Mouse (Mus musculus): ENCODE results near the gene Cdh11. TPM values are rescaled to one million over a fixed set of nuclear protein-coding genes. Genes with fewer than 3 reads are reported as not detected.

Gene Cdh11
- polyA plus RNA-seq, 2 experiments = 178 to 245 TPM

- no peaks in the 10 kb centered on the region for H3K9me3 ChIP-seq (ENCODE audit: control insufficient read depth, low read length)
- no peak overlapping the region for H3K9ac ChIP-seq (ENCODE audit: low read depth, low read length, severe bottlenecking)
- no peak for TF ChIP-seq POLR2A (IDR thresholded peaks at IDR 0.05; ENCODE audit: borderline replicate concordance, extremely low read depth, insufficient read depth, insufficient read length)
- peaks cover 46% of the 10 kb centered on the region for H3K36me3 ChIP-seq (ENCODE audit: control insufficient read depth, insufficient read depth, low read length)
- ATAC-seq (ENCODE audit: low FRiP score, low read depth) = no peak
- no peak overlapping the region for H3K4me3 ChIP-seq (replicated peaks; ENCODE audit: low read length)
- DNase-seq (ENCODE audit: low spot score) = no peak
- no peaks in the 10 kb centered on the region for H3K27me3 ChIP-seq (ENCODE audit: control insufficient read depth, insufficient read depth, low read length)
- no peak overlapping the region for H3K27ac ChIP-seq (replicated peaks; ENCODE audit: low read depth, low read length)
- H3K4me2 ChIP-seq (replicated peaks; ENCODE audit: low read depth, low read length, severe bottlenecking) = no peak overlapping the region
- WGBS = 93% methylated on average over 2 of the region's 2 CpGs
- peaks cover 22% of the 10 kb centered on the region for H3K4me1 ChIP-seq (ENCODE audit: control insufficient read depth, insufficient read depth, low read length)
These were observed 14.0 kb downstream of the Cdh11 start for GRCm38 (mm10) chr8:102771456-102771855.

GRCm38 (mm10) chr8:102753839-102754238, 31.6 kb downstream of the Cdh11 start:
- peaks cover 28% of the 10 kb centered on the region for H3K36me3 ChIP-seq (ENCODE audit: control insufficient read depth, insufficient read depth, low read length)
- no peaks in the 10 kb centered on the region for H3K9me3 ChIP-seq (ENCODE audit: control insufficient read depth, low read length)
- no peak for TF ChIP-seq POLR2A (IDR thresholded peaks at IDR 0.05; ENCODE audit: borderline replicate concordance, extremely low read depth, insufficient read depth, insufficient read length)
- no peak overlapping the region for H3K9ac ChIP-seq (ENCODE audit: low read depth, low read length, severe bottlenecking)
- no peak for ATAC-seq (ENCODE audit: low FRiP score, low read depth)
- DNase-seq (ENCODE audit: low spot score) = no peak
- 88% methylated on average over 5 of the region's 5 CpGs for WGBS
- no peak overlapping the region for H3K4me2 ChIP-seq (replicated peaks; ENCODE audit: low read depth, low read length, severe bottlenecking)
- 0 out of 2 replicates have a peak, but pooled peaks cover 1% of the 10 kb centered on the region for H3K4me1 ChIP-seq (ENCODE audit: control insufficient read depth, insufficient read depth, low read length)
- H3K27me3 ChIP-seq (ENCODE audit: control insufficient read depth, insufficient read depth, low read length) = no peaks in the 10 kb centered on the region
- H3K27ac ChIP-seq (replicated peaks; ENCODE audit: low read depth, low read length) = no peak overlapping the region
- no peak overlapping the region for H3K4me3 ChIP-seq (replicated peaks; ENCODE audit: low read length)

GRCm38 (mm10) chr8:102742940-102743339, 42.5 kb downstream of the Cdh11 start:
- TF ChIP-seq POLR2A (IDR thresholded peaks at IDR 0.05; ENCODE audit: borderline replicate concordance, extremely low read depth, insufficient read depth, insufficient read length) = no peak
- H3K9me3 ChIP-seq (ENCODE audit: control insufficient read depth, low read length) = no peaks in the 10 kb centered on the region
- no peak overlapping the region for H3K4me2 ChIP-seq (replicated peaks; ENCODE audit: low read depth, low read length, severe bottlenecking)
- 0 out of 2 replicates have a peak overlapping the region, but pooled peaks have one; percentile 34 for H3K27ac ChIP-seq (replicated peaks; ENCODE audit: low read depth, low read length)
- H3K9ac ChIP-seq (ENCODE audit: low read depth, low read length, severe bottlenecking) = no peak overlapping the region
- peaks cover 33% of the 10 kb centered on the region for H3K4me1 ChIP-seq (ENCODE audit: control insufficient read depth, insufficient read depth, low read length)
- no peak overlapping the region for H3K4me3 ChIP-seq (replicated peaks; ENCODE audit: low read length)
- H3K36me3 ChIP-seq (ENCODE audit: control insufficient read depth, insufficient read depth, low read length) = peaks cover 24% of the 10 kb centered on the region
- H3K27me3 ChIP-seq (ENCODE audit: control insufficient read depth, insufficient read depth, low read length) = no peaks in the 10 kb centered on the region
- peak; percentile 74 for DNase-seq (ENCODE audit: low spot score)
- ATAC-seq (ENCODE audit: low FRiP score, low read depth) = peak; percentile 67
- 21% methylated on average over 3 of the region's 3 CpGs for WGBS

GRCm38 (mm10) chr8:102742008-102742591, 43.3 kb downstream of the Cdh11 start:
- H3K27ac ChIP-seq (replicated peaks; ENCODE audit: low read depth, low read length) = no peak overlapping the region
- 35% methylated on average over 5 of the region's 5 CpGs for WGBS

GRCm38 (mm10) chr8:102740963-102741362, 44.5 kb downstream of the Cdh11 start:
- TF ChIP-seq POLR2A (IDR thresholded peaks at IDR 0.05; ENCODE audit: borderline replicate concordance, extremely low read depth, insufficient read depth, insufficient read length) = no peak
- Histone ChIP-seq H3K4me1 (ENCODE audit: control insufficient read depth, insufficient read depth, low read length) (peaks cover 38% of the 10 kb centered on the region), H3K9me3 (ENCODE audit: control insufficient read depth, low read length) (no peaks in the 10 kb centered on the region), H3K27me3 (ENCODE audit: control insufficient read depth, insufficient read depth, low read length) (no peaks in the 10 kb centered on the region), H3K27ac (replicated peaks; ENCODE audit: low read depth, low read length) (no peak overlapping the region), H3K36me3 (ENCODE audit: control insufficient read depth, insufficient read depth, low read length) (peaks cover 26% of the 10 kb centered on the region), H3K9ac (ENCODE audit: low read depth, low read length, severe bottlenecking) (no peak overlapping the region), H3K4me3 (replicated peaks; ENCODE audit: low read length) (no peak overlapping the region), H3K4me2 (replicated peaks; ENCODE audit: low read depth, low read length, severe bottlenecking) (no peak overlapping the region)
- DNase-seq (ENCODE audit: low spot score) = no peak
- ATAC-seq (ENCODE audit: low FRiP score, low read depth) = no peak
- WGBS = 60% methylated on average over 4 of the region's 4 CpGs

More at GRCm38 (mm10) chr8:102742008-102742591, 43.3 kb downstream of the Cdh11 start:
- no peak for DNase-seq (ENCODE audit: low spot score)
- peaks cover 33% of the 10 kb centered on the region for H3K4me1 ChIP-seq (ENCODE audit: control insufficient read depth, insufficient read depth, low read length)
- TF ChIP-seq POLR2A (IDR thresholded peaks at IDR 0.05; ENCODE audit: borderline replicate concordance, extremely low read depth, insufficient read depth, insufficient read length) = no peak
- H3K4me3 ChIP-seq (replicated peaks; ENCODE audit: low read length) = no peak overlapping the region
- no peak overlapping the region for H3K9ac ChIP-seq (ENCODE audit: low read depth, low read length, severe bottlenecking)
- no peak overlapping the region for H3K4me2 ChIP-seq (replicated peaks; ENCODE audit: low read depth, low read length, severe bottlenecking)
- H3K36me3 ChIP-seq (ENCODE audit: control insufficient read depth, insufficient read depth, low read length) = peaks cover 26% of the 10 kb centered on the region
- no peaks in the 10 kb centered on the region for H3K9me3 ChIP-seq (ENCODE audit: control insufficient read depth, low read length)
- no peak for ATAC-seq (ENCODE audit: low FRiP score, low read depth)
- no peaks in the 10 kb centered on the region for H3K27me3 ChIP-seq (ENCODE audit: control insufficient read depth, insufficient read depth, low read length)

Data from limb, embryonic 14.5 days (tissue).